Mouse (Mus musculus) spleen, adult 2 months (tissue): ENCODE data around the gene Btd. TPM values are rescaled to one million over a fixed set of nuclear protein-coding genes. Genes with fewer than 3 reads are reported as not detected.

Source experiments
- DNase-seq, 2 experiments: peaks; one replicate each; pipeline versions ENCODE4 v3.0.0 to v3.0.0-alpha.2; 2012 to 2021; ENCODE audit warnings: low spot score in 2 of 2, low read depth in 1 of 2
- H3K27ac ChIP-seq: fragments of 200-500 bp; 2 replicates; pipeline ENCODE4 v1.5.1; 2012; ENCODE audit warnings: low read length, inconsistent platforms; ENCODE audit not compliant: insufficient read depth
- H3K27me3 ChIP-seq: fragments of 200-500 bp; 2 replicates; pipeline ENCODE4 v1.6.1; 2012; ENCODE audit warnings: mild to moderate bottlenecking, moderate library complexity, low read length, inconsistent platforms; ENCODE audit not compliant: control insufficient read depth, insufficient read depth
- H3K36me3 ChIP-seq: fragments of 200-500 bp; 2 replicates; pipeline ENCODE4 v1.6.1; 2012; ENCODE audit warnings: mild to moderate bottlenecking, low read length, inconsistent platforms; ENCODE audit not compliant: control insufficient read depth, insufficient read depth
- H3K4me1 ChIP-seq: fragments of 200-500 bp; 2 replicates; pipeline ENCODE4 v1.6.1; 2011; ENCODE audit warnings: inconsistent platforms; ENCODE audit not compliant: control insufficient read depth, insufficient read depth, insufficient read length
- H3K4me3 ChIP-seq: fragments of 200-500 bp; 2 replicates; pipeline ENCODE4 v1.5.1; 2011; ENCODE audit warnings: mild to moderate bottlenecking, inconsistent platforms; ENCODE audit not compliant: insufficient read depth, insufficient read length; ENCODE audit errors: extremely low read depth
- CTCF ChIP-seq: fragments of 200-500 bp; IDR thresholded peaks from 2 replicates; pipeline ENCODE4 v1.5.1; 2011; ENCODE audit warnings: mild to moderate bottlenecking, inconsistent platforms; ENCODE audit not compliant: insufficient read depth, insufficient read length, insufficient replicate concordance; ENCODE audit errors: extremely low read depth
- POLR2A ChIP-seq: fragments of 200-500 bp; IDR thresholded peaks from 2 replicates; pipeline ENCODE4 v1.6.1; 2011; ENCODE audit warnings: low read depth, low read length, inconsistent platforms
- WGBS: fragments of 180-500 bp; shearing (Covaris S2); methylation state at CpG from one replicate; pipeline ENCODE4 v1.1.7; 2018; 5-methylcytosine and 5-hydroxymethylcytosine counted together
- polyA plus RNA-seq: library from polyadenylated mRNA; depleted of rRNA; stranded (reverse); fragments of >200 nt; gene quantifications from 2 replicates; pipeline ENCODE4 v1.2.3, GENCODE M21; 2012

Btd gene
- polyA plus RNA-seq, 1 experiment = 19.0 TPM

DNA sequence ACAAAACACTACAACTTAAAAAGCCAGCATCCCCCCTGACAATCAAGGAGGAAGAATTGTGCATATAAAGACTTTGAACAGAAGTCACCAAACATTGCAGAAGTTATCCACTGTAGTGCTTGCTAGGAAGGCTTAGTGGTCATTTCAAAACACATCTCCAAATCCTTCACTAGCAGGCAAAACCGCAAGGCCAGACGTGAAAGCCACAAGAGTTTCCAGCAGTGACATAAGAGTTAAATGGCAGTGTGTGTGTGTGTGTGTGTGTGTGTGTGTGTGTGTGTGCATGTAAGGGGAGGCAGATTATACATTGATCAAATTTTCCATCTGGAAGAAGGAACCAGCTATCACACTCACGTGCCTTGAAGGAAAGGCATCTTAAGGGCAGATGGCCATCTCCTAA, 22.8 kb upstream of the Btd start:
- 69% methylated on average over 3 of the region's 3 CpGs for WGBS
- no peak overlapping the region for H3K27ac ChIP-seq
- no peak for TF ChIP-seq CTCF
- TF ChIP-seq POLR2A = no peak
- H3K4me3 ChIP-seq = no peak overlapping the region
- H3K4me1 ChIP-seq = no peaks in the 10 kb centered on the region
- DNase-seq = no peak
- H3K27me3 ChIP-seq = no peaks in the 10 kb centered on the region
- peaks cover 9% of the 10 kb centered on the region for H3K36me3 ChIP-seq

DNA sequence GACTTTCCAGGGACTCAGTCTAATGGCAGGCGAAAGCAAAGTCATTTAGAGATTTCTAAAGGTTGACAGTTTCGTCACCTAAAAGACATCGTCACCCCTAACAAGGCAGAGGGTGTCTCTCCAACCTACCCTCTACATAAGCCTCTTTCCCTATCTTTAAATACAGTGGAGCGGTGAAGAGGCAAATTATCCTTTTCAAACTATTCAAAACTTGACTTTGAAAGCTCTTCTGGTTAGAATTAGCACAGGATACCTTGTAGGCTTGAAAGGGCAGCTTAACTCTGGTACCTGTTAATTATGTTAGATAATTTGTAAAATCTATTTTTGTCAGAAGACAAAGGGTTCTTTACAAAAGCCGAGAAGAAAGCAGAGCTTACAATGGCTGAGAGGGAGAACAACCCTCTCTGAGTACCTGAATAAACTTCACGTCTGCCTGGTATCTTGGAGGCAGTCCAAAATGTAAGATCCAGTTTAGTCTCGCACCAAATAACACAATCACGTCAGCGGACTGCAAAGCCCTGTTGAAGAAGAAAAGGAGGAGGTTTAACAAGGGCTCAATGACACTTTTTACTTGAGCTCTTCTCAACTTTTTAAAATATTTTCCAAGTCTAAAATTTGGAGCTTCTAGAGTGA, 20.1 kb upstream of the Btd start:
- WGBS = 91% methylated on average over 9 of the region's 9 CpGs
- no peak for DNase-seq
- Histone ChIP-seq H3K27me3 (no peaks in the 10 kb centered on the region), H3K27ac (no peak overlapping the region), H3K4me3 (no peak overlapping the region), H3K4me1 (no peaks in the 10 kb centered on the region), H3K36me3 (peaks cover 8% of the 10 kb centered on the region)
- TF ChIP-seq CTCF = no peak

DNA sequence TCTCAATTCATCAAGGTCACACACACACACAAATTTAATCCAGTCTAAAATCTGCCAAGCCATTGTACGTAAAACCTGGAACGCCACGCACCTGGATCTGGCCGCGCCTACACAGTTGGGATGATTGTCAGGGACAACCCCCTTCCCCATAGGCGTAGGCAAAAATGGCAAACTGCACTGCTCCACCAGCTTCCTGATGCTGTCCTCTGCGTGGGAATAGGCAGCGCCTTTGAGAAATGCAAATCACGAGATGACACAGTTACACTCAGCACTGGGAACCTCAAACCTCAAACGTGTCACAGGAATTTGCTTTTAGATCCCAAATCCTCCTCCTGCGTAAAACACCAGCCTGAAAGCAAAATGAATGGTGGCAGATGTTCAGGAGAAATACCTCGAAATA, 18.1 kb upstream of the Btd start:
- DNase-seq = no peak

DNA sequence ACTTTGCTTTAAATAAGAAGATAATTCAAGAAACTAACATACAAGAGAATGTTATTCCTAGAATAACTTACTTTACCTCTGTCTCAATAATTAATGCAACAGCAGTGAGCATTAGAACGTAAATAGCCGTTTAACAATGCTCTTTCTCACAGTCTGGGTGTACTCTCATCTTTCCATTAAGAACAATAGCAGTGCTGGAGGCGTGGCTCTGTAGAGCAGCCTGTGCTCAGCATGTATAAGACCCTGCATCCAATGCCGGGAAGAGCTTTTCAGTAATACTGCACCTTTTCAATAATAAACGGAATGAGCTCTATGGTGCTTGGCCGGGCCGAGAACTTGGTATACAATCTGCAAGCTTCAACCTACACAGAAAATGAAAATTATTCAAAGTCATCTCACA, 10.2 kb upstream of the Btd start:
- TF ChIP-seq CTCF (no peak), POLR2A (no peak)
- no peaks in the 10 kb centered on the region for H3K4me1 ChIP-seq
- no peak for DNase-seq
- WGBS = 90% methylated on average over 7 of the region's 7 CpGs
- H3K27ac ChIP-seq = no peak overlapping the region
- H3K27me3 ChIP-seq = no peaks in the 10 kb centered on the region
- H3K4me3 ChIP-seq = no peak overlapping the region
- no peaks in the 10 kb centered on the region; the same call in 1 of the 2 replicates for H3K36me3 ChIP-seq

More for the DNA sequence above, 18.1 kb upstream of the Btd start:
- peaks cover 5% of the 10 kb centered on the region for H3K36me3 ChIP-seq
- H3K4me3 ChIP-seq = no peak overlapping the region
- no peak for TF ChIP-seq POLR2A
- TF ChIP-seq CTCF = no peak
- 89% methylated on average over 12 of the region's 12 CpGs for WGBS
- H3K4me1 ChIP-seq = no peaks in the 10 kb centered on the region
- H3K27ac ChIP-seq = no peak overlapping the region
- H3K27me3 ChIP-seq = no peaks in the 10 kb centered on the region

DNA sequence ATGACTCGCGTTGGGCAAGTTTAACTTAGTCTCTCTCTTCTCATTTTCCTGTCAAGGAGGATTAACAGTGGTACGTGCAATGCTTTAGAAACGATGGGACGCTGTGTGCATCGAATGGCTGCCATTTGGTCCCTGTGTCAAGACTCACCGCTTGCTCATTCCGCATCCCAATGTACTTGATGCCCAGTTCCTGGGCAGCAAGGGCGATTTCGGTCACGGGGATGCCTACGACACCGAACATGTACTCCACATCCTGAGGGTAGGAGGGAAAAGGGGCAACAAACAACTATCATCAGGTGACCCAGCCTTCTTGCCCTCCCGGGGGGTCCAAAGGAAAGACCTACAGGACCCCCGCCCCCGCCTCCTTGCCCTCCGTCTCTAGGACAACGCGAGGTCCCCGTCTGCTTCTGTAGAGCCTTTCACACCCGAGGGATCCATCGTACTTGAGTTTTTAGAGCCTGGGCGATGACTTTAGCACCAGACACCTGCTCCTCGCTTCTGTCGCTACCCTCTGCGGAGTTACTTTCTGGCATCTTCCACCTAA, 410 bp upstream of the Btd start, which contains the start of gene Gm49387:
TSS of gene Gm49387 (minus strand) at position 533 of the 544 bp plus-strand sequence.
- Histone ChIP-seq H3K27me3 (no peaks in the 10 kb centered on the region), H3K27ac (peak within 1 kb of the TSS; percentile 87), H3K4me1 (peaks cover 2% of the 10 kb centered on the region; the same call in 1 of the 2 replicates), H3K36me3 (no peaks in the 10 kb centered on the region), H3K4me3 (peak within 1 kb of the TSS; percentile 80)
- 2% methylated on average over 26 of the region's 26 CpGs for WGBS
- DNase-seq = no peak
- TF ChIP-seq CTCF (no peak), POLR2A (no peak)

DNA sequence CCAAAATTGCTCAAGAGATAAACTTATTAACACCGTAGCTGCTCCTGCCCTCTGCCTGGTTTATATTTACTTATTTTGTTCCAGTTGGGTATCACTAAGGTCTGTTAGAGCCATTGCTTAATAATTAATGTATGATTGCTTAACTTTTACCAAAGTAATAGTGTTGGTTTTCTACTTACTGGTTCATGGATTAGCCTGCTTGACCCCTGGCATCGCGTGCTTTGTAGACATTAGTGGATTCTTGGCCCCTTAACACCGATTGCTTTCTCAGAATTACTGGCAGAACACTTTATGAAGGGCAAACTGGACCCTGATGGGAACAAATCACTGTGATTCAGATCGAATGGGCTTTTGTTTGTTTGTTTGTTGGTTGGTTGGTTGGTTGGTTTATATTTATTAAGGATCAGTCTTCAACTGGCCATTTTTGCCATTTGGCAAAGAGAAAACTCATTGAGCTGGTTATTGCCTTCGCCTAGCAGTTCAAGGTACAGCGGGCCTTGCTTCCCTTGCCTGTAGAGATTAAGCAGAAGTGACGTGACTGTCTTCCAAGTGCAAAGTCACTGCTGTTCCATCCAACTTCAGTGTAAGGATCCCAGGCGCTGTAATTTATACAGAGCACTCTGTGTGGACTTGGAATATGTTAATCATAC, 803 bp downstream of the Btd start:
- peaks cover 2% of the 10 kb centered on the region; the same call in 1 of the 2 replicates for H3K4me1 ChIP-seq
- peak overlapping the region; percentile 80 for H3K4me3 ChIP-seq
- no peak overlapping the region for H3K27ac ChIP-seq
- 67% methylated on average over 9 of the region's 9 CpGs for WGBS
- no peaks in the 10 kb centered on the region for H3K27me3 ChIP-seq
- DNase-seq = no peak
- no peaks in the 10 kb centered on the region for H3K36me3 ChIP-seq
- TF ChIP-seq POLR2A (no peak), CTCF (no peak)

DNA sequence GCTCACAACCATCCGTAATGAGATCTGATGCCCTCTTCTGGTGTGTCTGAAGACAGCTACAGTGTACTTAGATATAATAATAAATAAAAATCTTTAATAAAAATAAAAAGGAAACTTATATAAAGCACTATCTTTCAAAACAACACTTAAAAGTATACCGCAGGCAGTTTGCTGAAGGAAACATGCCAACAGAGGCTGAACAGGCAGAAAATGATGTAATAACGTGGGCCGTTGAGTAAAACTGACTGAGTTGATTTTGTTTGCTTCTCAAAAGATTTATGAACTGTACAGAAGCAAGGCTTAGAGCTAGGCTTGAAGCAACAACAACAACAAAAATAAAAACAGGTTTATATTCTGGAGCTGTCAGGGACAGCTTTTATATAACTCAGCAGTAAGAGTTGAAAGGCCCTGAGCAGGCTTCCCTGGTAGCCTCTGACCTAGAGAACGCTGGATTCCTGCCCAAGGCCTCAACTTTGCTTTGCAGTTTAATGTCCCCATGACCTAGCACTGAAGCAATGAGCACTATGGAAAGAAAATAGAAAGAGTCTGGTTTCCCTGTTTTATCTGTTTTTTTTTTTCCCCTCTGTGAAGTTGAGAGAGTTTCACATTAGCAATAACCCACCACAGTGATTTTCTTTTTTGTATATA, 3.5 kb downstream of the Btd start:
- Histone ChIP-seq H3K4me1 (peaks cover 2% of the 10 kb centered on the region; the same call in 1 of the 2 replicates), H3K4me3 (no peak overlapping the region)
- 90% methylated on average over 5 of the region's 5 CpGs for WGBS

More for the DNA sequence above, 3.5 kb downstream of the Btd start:
- TF ChIP-seq CTCF (no peak), POLR2A (no peak)
- no peak for DNase-seq
- H3K27me3 ChIP-seq = no peaks in the 10 kb centered on the region
- no peaks in the 10 kb centered on the region for H3K36me3 ChIP-seq
- H3K27ac ChIP-seq = no peak overlapping the region
